Mouse (Mus musculus) cerebellum, adult 8-10 months (tissue): ENCODE data around the gene Plcl1.

ENCODE experiments used
- DNase-seq: peaks from one replicate; pipeline ENCODE4 v3.0.0; 2022

Gene Plcl1

DNA sequence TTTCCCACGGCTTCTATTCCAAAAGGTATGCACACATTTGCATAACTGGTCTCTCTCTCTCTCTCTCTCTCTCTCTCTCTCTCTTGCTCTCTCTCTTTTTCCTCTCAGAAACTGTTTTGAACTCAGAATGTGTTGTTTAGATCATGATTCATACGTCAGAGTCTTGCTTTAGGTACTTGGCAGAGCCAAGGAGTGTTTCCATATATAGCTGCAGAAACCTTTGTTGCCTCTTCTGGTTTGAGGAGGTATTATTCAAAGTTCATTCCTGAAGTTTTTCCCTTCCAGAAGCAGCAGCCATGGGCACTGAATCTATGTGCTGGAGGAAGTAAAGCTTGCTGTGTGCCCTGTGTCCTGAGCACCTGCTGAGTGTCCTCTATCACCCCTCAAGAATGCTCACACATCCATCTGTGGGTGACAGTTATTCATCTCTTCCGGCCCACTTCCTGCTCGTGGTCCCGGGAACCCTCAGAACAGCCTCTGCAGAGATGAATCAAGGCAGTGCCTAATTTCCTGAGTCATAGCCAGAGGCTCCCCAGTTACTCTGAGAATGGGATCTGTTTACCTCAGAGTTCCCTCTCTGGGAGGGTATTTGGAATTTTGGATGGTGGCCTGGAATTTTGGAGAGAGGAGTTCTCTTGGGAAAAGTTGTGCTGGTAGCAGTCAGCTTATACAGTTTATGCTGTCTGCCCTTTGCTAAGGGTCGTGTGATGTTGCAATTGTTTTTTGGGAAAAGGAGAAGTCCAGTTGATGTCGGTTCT, 123.0 kb downstream of the Plcl1 start:
- no peak for DNase-seq

DNA sequence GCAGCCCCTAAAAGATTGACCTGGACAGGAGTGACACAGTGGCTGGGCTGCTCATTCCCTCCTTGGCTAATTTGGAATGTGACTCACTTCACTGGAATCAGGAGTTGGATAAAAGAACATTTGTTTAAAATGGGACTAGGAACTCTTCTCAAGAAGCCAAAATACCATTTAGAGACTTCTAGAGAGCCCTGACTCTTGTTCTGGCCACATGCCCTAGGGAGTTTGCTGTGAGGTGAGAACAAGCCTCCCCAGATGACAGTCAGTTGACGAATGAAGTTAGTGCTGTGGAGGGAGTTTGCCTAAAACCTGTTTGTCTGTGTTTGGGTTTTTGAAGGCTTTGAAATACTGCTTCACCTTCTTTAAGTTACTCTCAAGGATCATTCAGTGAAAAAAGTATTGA, 128.1 kb downstream of the Plcl1 start:
- DNase-seq: no peak

DNA sequence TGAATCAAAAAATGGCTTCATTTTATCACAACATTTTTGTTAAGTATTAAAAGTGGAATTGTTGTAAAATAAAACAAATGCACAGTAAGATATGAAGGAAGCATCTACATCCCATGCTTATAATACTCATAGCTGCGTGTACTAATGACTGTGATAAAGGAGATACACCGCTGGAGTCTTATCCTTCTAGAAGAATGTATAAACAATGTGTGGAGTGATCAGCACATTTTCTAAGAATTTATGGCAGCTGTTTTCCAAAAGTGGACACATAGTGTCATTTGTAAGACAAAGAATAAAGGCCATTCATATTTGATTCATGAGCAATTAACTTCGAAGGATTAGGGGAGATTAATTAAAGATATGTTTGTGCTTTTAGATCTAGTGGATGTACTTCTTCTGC, 148.7 kb downstream of the Plcl1 start:
- no peak for DNase-seq

DNA sequence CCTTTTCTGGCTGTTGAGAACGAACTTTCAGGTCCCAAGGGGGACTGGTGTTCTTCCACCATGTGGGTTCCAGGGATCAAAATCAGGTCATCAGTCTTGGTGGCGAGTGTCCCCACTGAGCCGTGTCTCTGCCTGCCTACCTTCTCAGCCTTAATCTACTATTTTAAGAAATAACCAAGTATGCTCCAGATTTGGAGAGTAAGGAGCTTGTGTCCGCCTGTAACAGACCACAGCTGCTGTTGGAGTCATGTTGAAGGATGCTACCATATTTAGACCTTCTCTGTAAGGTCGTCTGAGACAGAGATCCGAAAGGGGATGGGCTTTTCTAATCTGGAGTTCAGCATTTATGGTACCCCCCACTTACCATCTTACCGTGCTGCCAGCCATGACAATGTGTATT, 152.2 kb downstream of the Plcl1 start:
- DNase-seq: no peak

DNA sequence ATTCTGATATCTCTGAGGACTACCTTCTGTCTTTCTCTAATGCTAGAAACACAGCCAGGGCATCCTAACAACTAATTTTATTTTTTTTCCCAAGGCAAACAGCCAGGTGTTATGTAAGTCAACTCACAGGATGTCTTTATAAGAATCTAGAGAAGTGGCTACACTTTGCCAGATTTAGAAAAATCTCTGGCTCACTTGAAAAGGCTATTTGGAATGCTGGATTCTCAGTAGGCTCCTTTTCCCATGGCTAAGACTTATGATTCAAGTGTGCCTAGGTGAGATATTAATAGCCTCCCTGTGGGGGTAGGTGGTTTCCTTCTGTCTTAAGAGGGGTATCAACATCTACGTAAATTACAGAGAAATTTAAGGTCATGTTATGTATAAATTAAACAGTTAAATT, 152.7 kb downstream of the Plcl1 start:
- DNase-seq: no peak

DNA sequence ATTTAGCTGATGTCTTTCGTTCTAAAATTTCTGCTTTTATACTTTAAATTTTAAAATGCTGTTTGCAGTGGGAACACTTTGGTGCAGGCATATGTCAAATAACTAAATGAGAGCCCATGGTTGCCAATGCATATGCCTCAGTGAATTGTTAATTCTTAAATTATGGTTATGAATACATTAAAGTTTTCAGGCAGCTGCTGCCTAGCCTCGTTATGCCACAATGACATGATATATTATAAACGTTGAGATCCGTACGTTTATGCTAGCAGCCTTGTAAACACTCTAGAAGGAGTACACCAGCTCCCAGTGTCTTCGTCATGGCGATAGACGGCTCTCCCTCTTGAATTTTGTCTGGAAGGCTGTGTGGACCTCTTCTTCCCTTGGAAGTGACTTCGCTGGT, 154.3 kb downstream of the Plcl1 start:
- DNase-seq: no peak

DNA sequence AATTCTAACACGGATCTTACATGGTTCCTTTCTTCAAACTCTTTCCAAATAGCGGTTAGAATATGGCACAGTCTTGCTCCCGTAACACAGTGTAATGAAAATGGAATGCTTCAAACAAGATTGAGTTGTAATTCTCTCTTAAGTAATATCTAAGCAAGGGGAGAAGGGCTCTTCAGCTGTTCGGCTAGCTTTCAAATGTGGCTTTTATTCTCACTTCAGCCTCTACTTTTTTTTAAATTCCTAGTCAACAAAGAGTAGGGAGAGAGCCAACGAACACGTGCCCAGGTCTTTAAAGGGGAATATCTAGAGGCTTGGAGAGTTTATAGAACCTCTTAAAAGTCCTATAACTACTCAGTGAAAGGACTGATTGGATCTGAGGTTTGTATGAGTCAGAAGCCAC, 160.2 kb downstream of the Plcl1 start:
- no peak for DNase-seq

DNA sequence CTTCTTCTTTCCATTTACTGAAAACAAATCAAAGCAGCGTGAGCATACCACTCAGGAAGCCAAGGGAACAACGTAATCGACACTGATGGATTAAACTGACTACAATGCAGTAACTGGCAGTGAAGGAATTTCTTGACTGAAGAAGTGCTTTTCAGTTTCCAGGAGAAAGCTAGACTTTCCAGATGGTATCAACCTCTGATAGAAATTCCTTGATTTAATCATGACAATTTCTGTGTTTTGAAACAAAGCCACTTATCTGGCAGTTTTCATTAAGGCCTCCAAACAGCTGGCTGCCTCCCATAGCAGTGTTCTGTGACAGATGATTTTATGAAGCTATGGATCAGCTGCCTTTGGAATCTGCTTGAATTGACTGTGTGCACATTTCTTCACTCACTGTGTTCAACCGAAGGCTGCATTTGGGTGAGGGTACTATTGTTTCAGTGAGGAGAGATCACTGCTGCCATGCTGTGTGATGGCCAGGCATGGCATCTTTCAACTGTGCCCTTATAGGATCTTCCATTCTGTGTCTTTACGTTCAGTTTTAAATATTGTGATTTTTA, 162.2 kb downstream of the Plcl1 start:
- no peak for DNase-seq

DNA sequence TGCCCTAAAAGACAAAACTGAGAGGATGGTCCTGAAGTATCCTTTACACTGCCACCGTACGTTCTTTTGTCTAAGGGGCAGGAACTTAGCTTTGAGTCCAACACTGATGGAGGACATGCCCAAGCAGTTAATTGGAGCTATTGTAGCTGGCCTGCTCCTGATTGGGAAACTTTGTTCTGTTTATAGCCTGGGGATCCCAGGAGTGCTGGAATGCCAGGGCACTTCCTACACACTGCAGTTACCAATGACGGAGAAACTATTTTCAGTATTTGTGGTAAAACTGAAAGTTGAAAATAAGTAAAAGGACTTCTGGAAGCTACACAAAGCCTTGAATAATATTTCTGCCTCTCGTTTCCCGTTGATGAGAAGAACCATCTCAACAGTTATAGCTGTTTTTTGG, 164.5 kb downstream of the Plcl1 start:
- DNase-seq: no peak

DNA sequence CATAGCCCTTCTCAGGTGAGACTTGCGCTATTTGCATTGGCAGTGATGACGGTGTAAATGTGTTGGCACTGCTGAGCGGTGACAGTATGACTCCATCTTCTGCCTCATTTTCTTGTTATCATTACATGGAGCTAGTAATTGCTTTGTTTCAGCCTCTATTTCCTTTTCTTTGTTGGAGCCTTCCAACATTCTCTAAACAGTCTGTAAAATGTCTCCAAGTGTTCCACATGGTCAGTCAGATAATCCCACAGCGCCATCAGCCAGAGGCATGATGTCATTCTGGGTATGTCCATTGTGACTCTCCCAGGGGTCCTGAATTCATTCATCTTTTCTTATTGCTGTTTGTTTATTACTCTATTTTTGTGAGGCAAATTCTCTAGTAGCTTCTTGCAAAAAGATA, 165.7 kb downstream of the Plcl1 start:
- DNase-seq: no peak

DNA sequence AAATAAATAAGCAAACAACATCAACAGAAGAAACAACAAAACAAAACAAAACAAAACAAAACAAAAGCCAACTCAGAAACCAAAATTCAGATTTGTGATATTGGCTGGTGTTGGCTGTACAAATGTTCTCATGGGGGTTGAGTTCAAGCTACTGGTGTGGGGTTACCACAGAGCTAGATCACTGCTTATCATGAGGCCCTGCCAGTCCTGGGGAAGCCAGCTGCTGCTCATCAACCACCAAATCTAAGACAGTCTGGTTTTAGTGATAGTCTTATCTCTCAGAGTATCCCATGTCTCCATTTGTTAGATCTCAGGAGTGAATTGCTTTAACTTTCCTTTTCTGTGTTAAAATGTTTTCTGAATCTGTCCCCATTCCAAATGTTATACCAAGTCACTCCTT, 166.5 kb downstream of the Plcl1 start:
- DNase-seq: no peak

DNA sequence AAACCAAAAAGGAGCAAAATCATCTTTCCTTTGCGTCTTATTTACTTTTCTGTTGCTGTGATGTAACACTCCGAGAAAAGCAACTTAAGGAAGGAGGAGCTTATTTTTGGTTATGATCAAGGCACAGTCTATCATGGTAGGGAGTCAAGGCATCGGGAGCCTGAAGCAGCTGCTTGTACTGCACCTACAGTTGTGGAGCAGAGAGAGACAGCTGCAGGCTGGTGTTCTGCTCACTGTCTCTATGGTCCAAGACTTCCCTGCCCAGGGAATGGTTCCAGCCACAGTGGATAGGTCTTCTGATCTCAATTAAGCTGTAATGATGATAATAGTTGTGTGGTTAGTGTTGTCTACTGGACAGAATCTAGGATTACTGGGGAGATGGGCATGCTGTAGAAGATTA, 166.9 kb downstream of the Plcl1 start:
- no peak for DNase-seq

DNA sequence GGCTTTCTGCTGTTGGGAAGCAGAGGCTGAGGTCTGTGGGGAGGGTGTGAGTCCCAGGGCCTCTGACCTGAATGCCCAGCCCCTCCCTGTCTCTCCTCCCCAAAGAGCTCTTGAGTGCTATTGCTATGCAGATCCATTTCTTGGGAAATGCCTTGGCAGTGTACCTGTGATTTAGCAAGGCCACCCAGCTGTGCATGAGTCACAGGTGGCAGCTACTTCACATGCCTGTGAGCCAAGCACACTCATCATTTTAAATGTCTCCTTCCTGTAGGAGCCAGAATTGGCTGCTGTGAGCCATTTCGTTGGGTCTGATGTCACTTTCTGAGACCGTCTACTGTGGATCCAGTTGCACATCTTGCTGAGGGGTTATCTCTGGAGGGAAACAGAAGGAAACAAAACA, 170.2 kb downstream of the Plcl1 start:
- DNase-seq: no peak

DNA sequence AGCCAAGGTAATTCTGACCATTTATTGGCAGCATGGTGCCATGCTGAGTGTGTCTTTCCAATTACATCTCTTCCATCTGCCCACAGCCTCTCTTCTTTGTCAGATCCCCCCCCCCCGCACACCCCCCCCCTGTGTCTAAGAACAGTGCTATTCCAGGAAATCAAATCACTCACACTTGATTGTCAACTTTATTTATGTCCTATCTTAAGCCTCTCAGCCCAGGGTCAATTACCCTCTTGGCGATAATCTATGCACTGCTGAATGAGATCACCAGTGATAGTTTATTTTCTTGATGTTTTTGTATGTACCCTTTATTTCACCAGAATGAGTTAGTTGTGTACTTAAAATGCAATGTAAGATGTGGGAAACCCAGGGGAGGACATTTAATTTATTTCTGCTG, 176.0 kb downstream of the Plcl1 start:
- DNase-seq: no peak

DNA sequence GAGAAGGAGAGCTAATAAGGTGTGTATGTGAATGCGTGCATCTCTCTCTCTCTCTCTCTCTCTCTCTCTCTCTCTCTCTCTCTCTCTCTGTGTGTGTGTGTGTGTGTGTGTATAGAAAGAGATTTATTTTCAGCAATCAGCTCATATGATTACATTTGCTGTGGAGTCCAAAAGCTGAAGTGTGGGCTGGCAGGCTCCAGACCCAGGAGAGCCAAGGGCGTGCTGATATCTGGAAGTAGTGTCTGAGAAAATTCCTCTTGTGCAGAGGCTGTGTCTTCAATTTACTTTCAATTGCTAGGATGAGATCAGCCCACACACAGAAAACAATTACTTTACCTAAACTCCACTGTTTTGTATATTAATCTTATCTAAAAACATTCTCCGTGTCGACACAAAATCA, 179.7 kb downstream of the Plcl1 start:
- no peak for DNase-seq

DNA sequence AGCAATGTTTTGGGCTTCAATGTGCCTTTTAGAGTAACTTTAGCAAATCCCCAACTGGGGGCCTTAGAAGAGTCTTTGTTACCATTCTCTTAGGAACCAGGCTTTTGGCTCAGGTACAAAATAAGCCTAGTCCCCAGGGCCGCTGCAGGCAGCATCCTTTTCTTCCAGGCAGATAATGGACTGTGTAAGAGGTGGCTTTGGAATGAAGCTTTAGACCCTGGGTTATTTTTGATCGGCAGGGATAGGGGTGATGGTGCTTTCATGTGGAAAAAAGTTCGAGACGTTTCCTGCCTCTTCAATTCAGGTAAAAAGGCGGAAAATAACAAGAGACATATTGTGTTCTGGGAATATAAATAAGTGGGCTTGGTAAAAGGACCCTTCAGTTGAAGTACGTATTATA, 182.4 kb downstream of the Plcl1 start:
- DNase-seq: no peak

DNA sequence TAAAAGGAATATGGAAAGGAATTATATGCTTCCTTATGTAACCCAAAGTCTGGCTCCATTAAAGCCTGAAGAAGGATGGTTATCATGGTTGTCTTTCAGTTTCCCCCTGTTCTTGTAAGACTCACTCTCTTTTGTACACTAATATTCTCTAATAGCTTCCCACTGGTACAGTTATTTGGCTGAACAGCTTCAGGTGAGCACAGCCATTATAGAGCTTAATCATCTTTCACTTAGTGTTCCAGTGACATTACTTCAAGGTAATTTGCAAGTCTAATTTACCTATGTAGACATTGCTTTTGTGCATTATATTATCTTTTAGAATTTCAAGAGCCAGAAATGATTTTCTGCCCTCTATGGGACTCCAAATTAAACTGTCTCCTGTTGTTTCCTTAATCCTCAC, 184.3 kb downstream of the Plcl1 start:
- no peak for DNase-seq

DNA sequence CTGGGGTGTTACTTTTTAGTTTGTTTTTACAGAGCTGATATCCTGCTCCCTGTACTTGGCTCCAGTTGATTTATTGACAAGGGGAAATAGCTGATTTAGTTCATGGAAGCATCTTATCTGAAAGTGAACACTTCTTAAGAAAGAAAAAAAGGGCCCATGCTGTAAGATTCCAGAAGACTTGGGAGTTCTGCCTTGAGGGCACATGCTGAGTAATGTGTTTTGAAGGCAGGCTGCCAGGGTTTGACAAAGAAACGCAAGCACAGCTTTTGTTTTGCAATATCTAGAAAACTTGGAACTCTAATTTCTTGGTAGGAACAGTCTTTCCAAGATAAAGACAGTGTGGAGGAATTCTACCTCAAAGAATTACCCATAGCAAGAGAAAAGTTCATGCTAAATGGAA, 194.8 kb downstream of the Plcl1 start:
- no peak for DNase-seq

DNA sequence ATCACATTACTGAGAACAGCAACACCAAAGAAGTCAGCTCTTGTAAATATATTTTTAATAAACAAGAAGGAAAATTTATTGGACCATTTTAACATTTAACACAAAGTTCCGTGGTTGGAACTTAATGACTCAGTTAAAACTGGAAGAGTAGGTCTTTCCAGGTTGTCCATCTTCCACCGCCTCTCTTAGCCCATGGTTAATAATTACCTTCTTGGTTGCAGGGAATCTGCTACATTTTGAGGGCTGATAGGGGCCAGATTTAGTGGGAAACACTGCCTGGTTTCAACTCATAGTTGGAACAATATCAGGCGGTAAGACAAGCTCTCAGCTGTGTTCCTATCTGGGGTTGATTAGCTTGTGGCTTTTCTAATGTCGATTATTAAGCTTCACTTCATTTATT, 198.9 kb downstream of the Plcl1 start:
- no peak for DNase-seq

DNA sequence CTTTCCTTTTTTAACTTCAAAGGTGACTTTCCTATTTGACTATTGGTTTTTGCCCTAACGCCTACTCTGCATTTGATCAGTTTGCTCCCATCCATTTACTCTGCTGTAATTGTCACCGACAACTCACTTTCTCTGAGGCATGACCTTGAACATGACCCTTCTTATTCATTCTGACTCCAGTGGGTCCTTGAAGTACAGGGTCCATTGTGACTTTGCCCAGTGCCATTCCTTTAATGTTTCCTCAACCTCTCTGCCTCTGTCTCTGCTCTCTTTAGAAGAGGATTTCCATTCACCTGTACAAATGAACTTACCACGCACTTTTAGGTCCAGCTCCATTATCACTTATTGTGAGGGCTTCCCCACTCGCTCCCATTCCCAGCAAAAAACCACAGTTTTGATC, 199.7 kb downstream of the Plcl1 start:
- no peak for DNase-seq

DNA sequence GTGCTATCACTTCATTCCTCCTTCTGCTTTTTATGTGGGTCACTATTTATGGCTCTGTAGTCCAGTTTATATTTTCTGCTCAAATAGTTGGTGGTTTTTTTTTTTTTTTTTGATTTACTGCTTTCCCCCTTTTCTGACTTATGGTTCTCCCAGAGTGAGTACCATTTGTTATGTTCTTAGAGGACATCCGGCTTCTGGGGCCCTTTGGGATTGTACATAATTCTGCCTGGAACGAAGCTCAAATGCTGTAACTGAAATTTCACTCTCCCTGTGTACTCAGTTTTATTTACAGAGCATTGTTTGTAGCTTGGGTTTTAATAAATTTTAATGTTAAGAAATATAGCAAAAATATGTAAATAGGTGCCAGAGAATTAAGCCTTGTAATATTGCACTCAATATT, 200.2 kb downstream of the Plcl1 start:
- no peak for DNase-seq

DNA sequence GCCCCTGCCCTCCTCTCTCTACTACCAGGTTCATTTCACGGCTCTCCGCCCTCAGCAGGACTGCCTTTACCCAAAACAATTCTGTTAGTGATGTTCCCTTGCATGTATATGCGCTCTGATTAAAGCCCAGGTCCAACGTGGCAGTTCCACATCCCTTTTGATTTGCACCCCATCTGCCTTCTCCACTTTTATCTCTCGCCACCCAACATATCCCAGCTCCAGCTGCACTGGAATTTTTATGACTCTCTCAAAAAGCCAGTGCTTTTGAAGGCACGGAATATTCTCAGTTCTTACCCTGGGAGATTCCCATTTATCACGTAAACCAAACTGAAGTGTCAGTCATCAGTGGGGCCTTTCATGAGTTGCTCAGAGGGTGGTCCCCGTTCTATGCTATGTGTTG, 200.7 kb downstream of the Plcl1 start:
- DNase-seq: no peak

DNA sequence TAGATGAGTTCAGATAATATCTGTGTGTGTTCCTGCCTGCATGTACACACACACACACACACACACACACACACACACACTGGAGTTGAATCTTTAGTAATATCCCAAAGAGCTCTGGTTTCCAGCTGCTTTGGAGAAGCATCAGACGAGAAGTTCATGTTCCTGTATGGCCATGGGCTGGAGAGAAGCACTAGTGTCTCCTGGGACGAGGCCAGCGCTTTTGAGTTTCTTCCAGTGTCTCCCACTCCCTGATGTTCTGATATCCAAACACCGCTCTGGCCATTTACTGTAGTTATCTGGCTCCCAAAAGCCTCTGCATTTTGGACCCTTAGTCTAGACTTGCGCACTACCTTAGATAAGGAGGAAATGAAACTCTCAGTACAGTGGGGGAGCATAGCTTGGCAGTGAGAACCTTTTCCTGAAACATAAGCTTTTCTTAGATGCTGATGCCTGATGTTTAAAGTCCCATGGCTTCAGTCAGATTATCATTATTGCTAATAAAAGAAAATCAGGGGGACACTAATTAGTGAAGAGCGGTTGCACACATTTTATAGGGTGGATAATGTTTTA, 207.1 kb downstream of the Plcl1 start:
- DNase-seq: no peak

DNA sequence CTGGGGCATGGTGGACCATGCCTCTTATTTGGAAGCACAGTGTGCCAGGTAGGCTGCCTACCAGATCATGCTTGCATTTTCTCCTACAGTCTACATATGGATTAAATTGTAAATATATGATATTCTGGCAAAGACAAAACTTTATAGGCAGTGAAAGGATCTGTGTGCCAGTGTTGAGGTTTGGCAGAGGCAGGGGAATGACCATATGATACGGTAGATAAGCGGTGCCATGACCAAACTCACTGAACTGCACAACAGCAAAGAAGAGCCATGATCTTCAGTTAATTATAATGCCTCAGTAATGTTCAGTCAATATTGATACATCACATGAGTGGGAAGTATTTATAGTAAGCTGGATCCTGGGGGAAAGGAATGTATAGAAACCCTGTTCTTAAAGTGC, 212.1 kb downstream of the Plcl1 start:
- no peak for DNase-seq
